Mouse (Mus musculus) adrenal gland, postnatal 14 days (tissue): ENCODE results near the gene Synpo2. TPM values are rescaled to one million over a fixed set of nuclear protein-coding genes. Genes with fewer than 3 reads are reported as not detected.
"Not testable (repeated sequence)": the region's sequence is repeated elsewhere in the genome, so short reads cannot be mapped to it uniquely, and the experiment has no call there.

Source experiments
- DNase-seq: peaks from one replicate; pipeline ENCODE4 v3.0.0; 2021; ENCODE audit warnings: mixed read lengths
- total RNA-seq: library from RNA; stranded (reverse); gene quantifications from 2 replicates; pipeline ENCODE4 v1.2.3, GENCODE M21; 2021

The Synpo2 gene
- total RNA-seq, 1 experiment from 2014 or later, result 6.5 TPM

DNA sequence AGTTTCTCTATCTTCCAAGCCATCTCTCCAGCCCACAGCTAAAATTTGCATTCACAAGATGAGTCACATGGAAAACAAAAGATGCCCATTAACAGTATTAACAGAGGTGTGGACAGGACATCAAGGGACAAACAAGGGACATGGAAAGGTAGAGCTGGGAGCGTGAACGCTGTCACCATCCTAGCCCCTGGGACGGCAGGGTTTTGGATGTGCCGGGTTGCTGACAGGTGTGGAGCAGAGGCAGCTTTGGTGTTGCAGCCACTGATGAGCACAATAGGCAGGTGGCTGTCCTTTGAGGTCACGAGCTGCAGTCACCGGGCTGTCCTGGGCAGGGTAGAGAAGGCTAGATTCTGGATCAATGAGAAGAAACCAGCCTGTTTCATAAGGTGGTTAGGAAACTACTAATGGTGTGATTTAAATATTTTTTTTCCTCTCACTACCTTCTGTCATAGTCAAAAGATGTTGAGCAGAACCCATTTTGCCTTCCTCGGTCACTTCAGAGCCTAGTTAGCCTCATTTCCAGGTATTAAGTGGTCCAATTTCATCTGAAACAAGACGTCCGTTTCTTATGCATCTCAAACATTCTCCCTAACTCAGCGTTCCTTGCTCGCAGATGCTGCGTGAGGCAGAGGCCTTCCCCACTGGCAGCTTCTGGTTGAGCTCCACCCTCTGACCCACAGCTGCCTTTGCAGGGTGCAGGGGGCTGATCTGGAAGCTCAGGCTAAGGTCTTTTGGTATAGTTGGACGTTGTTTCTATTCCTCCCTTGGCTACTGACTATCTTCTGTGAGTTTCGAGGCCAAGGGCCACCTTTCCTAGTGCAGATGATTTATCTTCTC lies 105.4 kb downstream of the Synpo2 start:
- no peak for DNase-seq

DNA sequence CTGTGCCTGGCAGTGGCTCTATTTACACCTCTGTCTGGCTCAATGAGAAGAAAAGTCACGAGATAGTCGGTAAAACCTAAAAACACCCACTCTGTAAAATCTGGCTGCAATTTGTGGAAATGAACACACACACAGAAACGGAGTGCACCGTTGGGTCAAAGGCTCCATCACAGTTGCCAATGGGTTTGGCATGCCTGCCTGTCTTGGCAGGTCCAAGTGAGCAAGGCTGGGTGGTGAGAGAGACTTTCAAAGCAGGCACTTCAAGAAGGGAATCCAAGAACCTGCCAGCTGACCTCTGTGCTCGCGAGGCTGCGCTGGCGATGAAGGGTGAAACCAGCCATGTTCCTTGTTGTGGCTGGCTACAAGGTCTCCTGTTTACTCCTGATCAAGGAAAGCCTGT lies 107.2 kb downstream of the Synpo2 start:
- DNase-seq, result peak; percentile 77

DNA sequence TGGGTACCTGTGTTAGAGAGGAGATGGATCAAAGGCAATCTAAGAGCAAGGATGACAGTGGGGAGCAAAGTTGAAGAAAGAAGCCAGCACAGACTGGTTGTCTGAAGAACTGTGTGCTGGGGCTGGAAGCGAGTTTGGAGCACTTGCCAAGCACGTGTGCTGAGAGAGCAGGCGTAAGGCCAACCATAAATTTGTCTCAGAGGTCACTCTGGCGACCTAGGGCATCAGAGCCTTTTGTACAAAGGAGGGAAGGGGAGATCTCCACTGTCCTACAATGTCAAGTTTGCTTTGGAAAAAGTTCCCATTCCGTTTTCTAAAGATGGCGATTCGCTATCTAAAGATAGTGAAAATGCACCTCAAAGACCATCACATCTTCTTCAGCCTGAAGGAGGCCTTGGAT lies 107.9 kb downstream of the Synpo2 start:
- peak; percentile 39 for DNase-seq

DNA sequence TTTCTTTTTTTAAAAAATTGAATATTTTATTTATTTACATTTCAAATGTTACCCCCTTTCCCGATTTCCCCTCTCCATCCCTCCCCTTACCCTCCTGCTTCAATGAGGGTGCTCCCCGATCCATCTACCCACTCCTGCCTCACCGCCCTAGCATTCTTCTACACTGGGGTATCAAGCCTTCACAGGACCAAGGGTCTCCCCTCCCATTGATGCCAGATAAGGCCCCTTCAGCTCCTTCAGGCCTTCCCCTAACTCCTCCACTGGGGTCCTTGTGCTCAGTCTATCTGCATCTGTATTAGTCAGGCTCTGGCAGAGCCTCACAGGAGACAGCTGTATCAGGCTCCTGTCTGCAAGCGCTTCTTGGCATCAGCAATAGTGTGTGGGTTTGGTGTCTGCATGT lies 109.2 kb downstream of the Synpo2 start:
- not testable (repeated sequence) for DNase-seq

DNA sequence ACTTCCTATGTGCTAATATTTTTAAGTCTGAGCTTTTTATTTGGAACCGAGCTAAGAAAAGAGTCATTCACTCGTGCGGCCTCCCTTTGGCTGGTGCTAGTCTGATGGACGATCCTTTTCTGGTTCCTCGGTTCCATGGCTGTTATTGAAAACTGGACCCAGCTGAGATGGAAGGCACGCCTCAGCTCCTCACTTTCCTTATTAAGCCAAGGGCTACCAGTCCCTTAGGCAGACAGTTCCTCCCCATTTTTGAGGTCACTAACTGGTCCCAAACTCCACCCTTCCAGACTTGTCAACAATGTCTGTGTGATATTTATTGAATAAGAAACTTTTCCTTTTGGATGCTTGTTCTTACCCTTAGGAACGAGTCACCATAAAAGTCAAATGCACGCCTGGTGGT lies 112.1 kb downstream of the Synpo2 start:
- no peak for DNase-seq

DNA sequence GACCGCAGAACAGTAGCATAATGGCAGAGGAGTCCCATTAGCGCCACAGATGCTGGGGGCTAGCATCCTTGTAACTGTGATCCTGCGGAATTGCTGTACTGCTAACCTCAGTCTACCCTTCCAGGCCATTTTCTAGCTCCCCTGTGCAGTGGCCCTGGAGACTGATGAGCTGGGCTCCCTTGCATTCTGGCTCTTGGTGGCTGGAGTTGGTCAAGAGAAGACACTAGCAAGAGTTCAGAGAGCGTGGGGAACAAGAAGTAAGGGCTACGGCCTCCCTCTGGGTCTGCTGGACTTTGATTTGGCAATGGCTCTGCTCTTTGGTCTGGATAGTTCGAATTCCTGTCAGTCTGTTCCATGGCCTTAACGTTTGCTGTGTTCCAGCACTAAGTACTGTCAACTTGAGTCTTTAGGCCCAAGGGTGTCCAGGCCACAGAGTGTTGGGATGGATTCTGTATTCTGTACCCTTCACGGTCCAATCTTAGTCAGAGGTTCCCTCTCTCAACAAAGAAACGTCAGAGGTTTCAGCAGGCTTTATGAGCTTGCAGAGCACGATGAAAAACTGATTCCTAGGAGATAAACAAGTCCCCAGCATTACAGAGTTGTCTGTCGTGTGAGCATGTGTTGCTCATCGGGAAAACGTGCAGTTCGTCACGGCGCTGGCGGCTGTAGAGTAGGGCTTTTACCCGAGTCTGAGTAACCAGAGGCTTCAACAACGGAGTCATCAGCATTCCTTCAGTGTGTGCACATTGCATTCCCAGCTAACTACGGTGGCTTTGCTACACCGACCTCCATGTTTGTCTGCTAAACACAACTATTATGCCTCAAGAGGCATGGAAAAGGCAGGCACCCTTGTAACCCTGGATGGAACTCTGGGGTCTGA lies 113.6 kb downstream of the Synpo2 start:
- DNase-seq, result peak; percentile 37

DNA sequence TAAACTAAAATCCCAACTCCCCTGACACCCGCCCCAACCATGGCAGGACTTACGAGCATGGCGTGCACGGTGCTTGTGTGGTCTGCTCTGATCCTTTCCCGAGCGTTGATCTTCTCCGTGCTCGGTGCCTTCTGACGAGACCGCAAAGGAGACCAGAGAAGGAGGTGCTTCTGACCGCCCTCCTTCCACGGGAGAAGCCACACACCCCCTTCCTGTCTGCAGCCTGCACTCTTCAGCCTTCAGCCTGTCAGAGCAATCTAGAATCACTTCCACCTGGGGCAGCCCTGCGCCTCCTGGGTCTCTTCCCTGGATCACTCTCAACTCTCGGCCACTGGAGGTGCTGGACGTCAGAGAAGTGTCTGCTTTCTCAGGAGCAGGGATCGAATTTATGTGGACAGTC lies 119.0 kb downstream of the Synpo2 start:
- DNase-seq, result peak; percentile 20

DNA sequence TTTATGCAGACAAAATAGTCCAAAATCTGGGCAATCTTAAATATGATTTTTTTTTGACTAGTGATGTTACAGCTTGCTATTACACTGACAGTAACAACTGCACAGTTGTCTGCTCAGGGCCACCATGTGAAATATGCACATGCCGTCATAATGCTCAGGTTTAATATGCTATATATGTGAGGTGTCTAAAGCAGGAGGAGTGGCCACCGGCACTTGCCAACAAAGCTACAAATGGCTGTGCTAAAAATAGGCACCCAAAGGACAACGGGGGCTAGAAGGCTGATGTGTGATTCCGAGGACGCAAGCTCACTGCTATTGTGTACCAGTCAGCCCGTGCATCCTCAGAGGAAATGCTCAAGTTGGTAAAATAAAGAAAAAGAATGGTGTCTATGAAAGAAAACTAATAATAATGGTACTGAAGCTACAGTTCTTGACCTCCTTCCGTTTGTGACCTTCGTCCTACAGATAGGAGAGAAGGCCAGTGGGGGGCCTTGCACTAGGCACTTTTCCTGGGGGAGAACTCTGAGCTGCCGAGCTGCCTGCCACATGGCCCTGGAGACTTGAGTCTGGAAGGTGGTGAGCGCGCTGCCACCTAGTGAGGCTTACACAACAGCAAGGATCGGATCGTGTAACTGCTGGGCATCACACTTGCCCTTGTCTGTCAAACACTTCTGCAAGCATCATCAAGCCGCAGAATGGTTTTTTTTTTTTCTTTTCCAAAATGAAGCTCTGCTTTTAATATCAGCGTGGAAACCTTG lies 120.0 kb downstream of the Synpo2 start:
- peak; percentile 66 for DNase-seq

DNA sequence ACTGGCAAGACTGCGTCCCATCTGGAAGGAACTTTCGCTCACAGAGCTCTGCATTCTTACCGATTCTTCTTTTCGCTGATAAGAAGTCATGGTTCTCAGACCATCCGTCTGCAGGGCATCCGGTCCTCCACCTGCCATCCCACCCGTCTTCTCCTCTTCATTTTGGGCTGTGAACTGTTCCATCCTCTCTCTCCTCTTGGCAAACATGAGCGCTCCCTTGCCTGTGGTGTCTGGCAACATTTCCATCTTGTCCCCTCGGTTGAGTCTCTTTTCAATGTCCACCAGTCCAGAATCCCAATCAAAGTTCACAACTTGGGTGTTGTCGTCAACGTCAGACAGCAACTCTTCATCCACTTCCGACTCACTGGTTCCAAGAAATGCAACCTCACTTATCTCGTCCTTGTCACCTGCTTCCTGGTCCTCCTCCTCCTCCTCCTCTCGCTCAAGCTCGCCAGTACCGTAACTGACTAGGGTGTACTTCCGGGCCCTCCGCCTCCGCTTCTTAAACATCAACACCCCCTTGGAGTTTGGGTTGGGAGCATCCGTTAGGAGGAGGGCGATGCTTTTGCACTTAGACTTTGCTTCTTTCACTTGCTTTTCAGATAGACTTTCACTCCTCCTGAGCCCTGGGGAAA lies 121.8 kb downstream of the Synpo2 start:
- no peak for DNase-seq

DNA sequence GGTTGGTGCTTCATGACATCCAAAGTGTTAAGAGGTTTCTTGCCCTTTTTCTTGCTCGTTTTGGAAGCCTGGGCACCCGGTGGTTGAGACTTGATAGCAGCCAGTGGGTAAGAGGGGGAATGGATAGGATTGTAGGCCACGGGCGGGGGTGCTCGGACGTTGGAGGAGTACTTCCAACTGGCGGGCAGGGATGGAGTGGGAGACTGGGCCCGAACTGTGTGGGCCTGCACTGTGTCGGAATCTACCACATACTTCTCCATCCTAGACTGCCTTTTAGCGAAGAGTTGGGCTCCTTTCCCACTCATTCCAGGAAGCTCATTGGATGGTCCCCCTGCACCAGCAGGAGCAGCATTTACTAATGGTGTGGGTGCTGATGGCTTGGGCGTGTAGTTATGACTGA lies 123.2 kb downstream of the Synpo2 start:
- no peak for DNase-seq

DNA sequence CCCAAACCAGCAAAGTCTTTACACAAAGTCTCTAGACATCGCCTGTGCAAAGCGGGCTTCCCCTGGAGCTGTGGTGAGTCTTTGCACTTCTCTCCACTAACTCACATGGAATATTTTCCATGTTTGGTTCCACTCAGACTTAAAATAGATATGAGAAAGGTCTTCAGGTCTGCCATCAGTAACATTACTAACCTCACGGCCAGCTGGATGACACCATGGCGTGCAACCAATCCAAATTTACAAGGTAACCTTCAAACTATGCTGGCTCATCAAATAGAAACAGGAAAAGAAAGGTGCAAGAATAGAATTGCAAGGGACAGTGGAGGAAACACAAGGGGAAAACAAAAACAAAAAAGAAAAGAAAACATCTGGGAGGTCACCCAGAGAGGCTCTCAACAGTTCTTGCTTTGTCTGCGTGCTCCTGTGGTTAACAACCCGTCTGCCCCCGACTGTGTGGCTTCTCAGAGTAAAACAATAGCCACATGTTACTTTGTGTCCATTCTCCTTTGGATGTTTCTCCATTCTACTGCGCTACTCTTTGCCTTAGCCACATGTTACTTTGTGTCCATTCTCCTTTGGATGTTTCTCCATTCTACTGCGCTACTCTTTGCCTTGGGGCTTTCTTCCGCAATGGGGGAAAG lies 124.8 kb downstream of the Synpo2 start:
- DNase-seq, result no peak

DNA sequence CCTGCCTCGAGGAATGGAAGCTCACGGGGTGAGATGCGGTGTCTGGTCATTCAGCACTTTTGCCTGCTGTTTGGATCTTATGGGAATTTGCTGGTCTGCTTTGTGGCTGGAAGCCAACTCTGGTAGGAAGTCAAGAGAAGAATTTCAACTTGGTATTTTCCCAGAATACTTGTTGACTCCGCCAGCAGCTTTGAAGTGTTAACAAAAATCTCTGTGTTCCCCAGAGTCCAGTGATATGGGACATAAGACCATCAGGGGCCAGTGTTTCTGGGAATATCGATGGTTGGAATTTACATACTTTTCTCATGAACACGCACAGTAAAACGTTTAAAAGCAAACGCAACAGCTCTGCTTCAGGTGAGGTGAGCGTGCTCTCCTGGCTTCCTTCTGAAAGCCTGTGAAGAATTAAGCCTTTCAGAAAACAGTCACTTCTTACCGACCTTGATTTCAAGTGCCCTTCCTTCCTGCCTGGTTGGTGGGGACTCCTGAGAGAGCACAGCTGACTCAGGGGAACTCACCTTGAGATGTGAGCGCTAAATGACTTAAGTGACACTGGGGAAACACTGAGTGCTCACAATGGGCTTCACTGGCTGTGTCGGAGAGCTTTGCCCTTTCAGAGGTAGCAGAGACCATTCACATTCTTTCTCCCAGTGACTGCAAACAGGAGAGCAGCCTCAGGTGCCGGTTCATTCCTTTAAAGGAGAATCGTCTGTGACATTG lies 128.0 kb downstream of the Synpo2 start:
- DNase-seq, result peak; percentile 51

DNA sequence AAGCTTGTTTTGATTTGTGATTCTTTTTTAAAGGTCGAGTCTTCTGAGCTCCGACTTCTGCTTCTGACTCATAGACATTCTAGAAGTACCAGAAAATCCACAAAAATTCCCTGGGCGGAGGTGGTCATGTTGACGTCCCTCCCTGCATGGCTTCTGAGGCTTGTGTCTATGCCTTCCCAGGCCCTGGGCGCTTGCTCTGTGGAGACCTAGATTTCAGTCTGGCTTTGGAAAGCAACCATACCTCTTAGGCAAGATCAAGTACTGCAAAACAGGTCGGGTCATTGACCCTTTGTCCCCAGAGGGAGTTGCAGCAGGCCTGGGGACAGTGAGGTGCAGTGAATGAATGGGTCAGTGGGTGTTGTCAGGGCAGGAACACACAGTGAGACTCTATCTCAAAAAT lies 131.6 kb downstream of the Synpo2 start:
- peak; percentile 41 for DNase-seq

DNA sequence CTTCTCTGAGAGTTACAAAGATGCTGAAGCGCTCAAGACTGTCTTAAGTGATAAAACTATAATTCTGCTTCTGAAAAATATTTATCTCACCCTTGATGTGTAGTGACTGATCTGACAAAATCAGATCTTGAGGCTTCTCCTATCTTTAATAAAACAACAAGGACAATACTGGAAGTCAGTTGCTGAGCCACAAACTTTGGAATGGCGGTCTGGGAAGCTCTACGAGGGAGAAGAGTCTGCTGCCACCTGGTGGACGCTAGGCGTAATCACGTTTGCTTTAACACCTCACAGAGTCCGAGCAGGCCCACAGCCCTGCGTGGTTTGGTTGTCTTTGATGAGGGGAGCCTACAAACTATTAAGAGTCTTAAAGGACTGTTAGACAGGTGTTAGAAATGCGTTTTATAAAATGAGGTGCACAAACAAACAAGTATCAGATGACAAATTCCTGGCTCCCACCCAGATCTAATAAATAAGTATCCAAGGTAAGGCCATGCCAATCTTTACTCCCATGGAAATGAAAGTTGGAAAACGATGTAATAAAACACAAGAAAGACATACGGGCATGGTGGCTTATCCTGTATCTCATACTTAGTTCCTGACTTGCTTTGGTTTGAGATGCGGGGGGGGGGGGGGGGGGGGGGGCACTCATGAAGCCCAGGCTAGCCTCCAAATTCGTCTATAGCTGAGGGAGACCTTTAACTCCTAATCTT lies 132.6 kb downstream of the Synpo2 start:
- DNase-seq, result peak; percentile 87

DNA sequence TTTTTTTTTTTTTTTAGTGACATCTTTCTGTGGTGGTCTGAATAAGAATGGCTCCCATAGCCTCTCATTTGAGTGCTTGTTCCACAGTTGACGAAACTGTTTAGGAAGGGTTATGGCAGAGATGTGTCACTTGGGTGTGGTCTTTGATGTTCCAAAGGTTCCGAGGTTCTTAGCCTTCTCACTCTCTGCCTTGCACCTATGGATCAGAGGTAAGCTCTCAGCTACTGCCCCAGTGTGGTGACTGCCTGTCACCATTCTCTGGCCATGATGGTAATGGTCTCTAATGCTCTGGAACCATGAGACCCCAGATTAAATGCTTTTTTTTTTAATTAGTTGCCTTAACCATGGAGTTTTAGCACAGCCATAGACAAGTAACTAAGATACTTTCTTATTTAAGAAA lies 134.2 kb downstream of the Synpo2 start:
- DNase-seq, result no peak

DNA sequence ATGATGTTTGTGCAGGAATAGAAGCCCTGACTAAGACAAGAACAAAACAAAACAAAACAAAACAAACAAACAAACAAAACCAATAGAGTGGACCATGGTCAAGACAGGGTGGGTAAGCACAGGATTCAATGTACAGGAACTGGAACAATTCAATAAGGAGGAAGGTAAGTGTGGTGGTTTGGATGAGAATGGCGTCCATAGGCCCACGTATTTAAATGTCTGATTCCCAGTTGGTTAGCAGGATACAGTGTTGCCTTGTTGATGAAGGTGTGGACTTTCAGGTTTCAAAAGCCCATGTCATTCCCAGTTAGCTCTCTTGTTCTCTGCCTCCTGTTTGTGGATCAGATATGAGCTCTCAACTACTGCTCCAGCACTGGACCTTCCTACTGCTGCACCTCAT lies 140.8 kb downstream of the Synpo2 start:
- no peak for DNase-seq

DNA sequence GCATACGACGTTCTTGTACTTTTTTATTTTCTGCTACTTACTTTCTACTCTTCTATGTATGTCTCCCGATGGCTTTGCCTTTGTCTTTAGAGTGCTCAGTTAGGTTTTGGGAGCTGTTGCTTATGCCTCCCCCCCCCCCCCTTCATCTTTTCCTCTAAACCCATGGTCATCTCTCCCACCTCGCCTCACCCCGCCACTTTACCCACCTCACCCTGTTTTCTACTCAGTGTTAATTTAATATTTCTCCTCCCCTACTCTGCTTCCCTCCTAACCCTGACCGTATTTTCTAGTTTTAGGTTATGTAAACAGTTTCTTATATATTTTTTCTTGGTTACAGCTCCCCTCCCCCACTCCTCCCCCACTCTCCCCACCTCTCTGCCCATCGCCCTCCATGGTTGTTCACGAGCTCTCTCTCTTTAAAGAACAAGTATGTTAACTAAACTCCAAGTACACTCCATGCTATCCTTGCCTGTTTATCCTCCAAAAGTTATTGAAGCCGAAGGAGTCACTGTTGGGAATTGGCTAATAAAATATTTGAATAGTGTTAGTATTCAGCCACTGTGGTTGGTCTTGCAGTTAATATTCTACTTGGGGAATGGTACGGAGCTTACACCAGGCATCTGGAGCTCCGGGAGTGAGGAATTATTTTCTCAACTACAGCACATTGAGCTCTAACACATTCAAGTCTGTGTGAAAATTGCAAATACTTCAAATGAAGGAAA lies 142.1 kb downstream of the Synpo2 start:
- DNase-seq, result no peak

DNA sequence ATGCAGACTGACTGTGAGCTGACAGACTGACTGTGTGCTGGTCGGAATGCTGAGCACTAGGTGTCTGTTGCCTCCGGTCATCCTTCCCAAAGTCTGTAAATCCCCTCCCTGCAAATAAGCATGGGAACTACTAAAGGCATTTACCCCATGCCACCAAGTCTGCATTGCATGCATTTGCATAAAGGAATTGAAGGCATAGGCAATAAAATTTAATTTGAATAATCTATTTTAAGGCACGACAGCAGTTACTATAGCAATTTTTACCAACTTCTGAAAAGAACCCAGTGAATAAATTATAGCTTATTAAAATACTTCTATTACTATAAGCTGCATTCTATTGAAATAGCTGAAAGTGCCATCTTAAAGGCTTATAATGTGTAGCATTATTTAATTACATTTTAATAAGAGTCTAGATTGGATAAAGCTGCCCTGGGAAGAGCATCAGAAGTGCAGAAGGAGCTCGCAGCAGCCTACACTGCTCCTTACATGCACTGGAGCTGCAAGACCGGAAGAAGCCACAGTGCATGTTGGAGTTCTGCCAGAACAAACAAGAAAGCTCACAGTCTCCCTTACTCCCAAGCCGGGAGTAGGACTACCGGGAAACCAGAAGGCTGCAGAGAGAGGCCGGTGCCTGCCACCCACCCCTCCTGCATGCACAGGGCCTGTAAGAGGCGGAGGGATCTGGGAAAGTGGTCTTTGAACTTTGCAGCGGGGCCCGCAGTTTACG lies 142.9 kb downstream of the Synpo2 start:
- peak; percentile 48 for DNase-seq

DNA sequence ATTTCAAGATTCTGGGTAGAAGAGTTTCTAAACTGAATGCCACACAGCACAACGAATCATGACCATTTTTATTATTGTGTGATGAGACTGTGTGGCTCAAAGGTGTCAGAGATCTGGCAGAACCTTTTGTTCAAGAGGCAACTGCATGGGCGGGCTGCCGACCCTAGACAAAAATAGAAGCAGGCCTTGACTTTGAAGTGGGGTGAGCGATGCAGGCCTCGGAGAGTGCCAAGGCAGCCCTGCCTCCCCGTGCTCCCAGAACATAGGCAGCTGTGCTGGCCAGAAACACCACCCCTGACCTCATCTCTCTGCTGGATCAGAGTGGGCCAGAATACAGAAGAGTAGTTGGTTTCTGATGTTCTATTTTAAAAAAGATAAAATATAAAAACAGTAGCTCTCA lies 143.5 kb downstream of the Synpo2 start:
- DNase-seq, result peak; percentile 86
